Mouse (Mus musculus) limb, embryonic 14.5 days (tissue): ENCODE data around the gene 1700040F15Rik. TPM values are rescaled to one million over a fixed set of nuclear protein-coding genes. Genes with fewer than 3 reads are reported as not detected.
"Not testable (repeated sequence)": the region's sequence is repeated elsewhere in the genome, so short reads cannot be mapped to it uniquely, and the experiment has no call there.

Experiments used
- ATAC-seq: fragments of 200-750 bp; cut with Nextera tagmentation; 2 replicates; pipeline ENCODE4 v1.8.0; 2017; ENCODE audit warnings: low read depth, moderate number of reproducible peaks, moderate TSS enrichment; ENCODE audit not compliant: low FRiP score
- DNase-seq: peaks from one replicate; pipeline ENCODE4 v3.0.0-alpha.2; 2015; ENCODE audit warnings: low spot score
- H3K27ac ChIP-seq: fragments of 300-500 bp; sonication (generic); replicated peaks from 2 replicates; pipeline ENCODE4 v1.5.1; 2014; ENCODE audit warnings: low read depth, mild to moderate bottlenecking, low read length, moderate library complexity, mixed read lengths
- H3K27me3 ChIP-seq: fragments of 300-500 bp; sonication (generic); 2 replicates; pipeline ENCODE4 v1.6.1; 2014; ENCODE audit warnings: low read length, mixed read lengths; ENCODE audit not compliant: control insufficient read depth, insufficient read depth
- H3K36me3 ChIP-seq: fragments of 300-500 bp; sonication (generic); 2 replicates; pipeline ENCODE4 v1.6.1; 2014; ENCODE audit warnings: mild to moderate bottlenecking, low read length, moderate library complexity, mixed read lengths; ENCODE audit not compliant: control insufficient read depth, insufficient read depth
- H3K4me1 ChIP-seq: fragments of 300-500 bp; sonication (generic); 2 replicates; pipeline ENCODE4 v1.6.1; 2014; ENCODE audit warnings: antibody characterized with exemption, low read length, mixed read lengths; ENCODE audit not compliant: control insufficient read depth, insufficient read depth
- H3K4me2 ChIP-seq: fragments of 300-500 bp; sonication (generic); replicated peaks from 2 replicates; pipeline ENCODE4 v1.6.1; 2014; ENCODE audit warnings: low read depth, mild to moderate bottlenecking, low read length, moderate library complexity; ENCODE audit not compliant: severe bottlenecking
- H3K4me3 ChIP-seq: fragments of 300-500 bp; sonication (generic); replicated peaks from 2 replicates; pipeline ENCODE4 v1.5.1; 2014; ENCODE audit warnings: low read length
- H3K9ac ChIP-seq: fragments of 300-500 bp; sonication (generic); 2 replicates; pipeline ENCODE4 v1.6.1; 2014; ENCODE audit warnings: mild to moderate bottlenecking, low read depth, low read length, moderate library complexity; ENCODE audit not compliant: severe bottlenecking
- H3K9me3 ChIP-seq: fragments of 300-500 bp; sonication (generic); 2 replicates; pipeline ENCODE4 v1.6.1; 2016; ENCODE audit warnings: low read length; ENCODE audit not compliant: control insufficient read depth
- WGBS: fragments of 180-500 bp; shearing (Covaris S2); extraction: QIAGEN DNeasy Blood & Tissue Kit; methylation state at CpG from one replicate; pipeline ENCODE4 v1.1.7; 2014; 5-methylcytosine and 5-hydroxymethylcytosine counted together
- polyA plus RNA-seq, 2 experiments: library from polyadenylated mRNA; depleted of rRNA in 1 of 2; stranded (reverse) in 1 of 2; unstranded in 1 of 2; fragments of >200 nt; fragmentation: Nextera tagmentation in 1 of 2; extraction: Ambion mirVana in 1 of 2; gene quantifications; 2 replicates each; pipeline versions ENCODE4 v1.2.1 to v1.2.3; 2012 to 2014

1700040F15Rik gene
- polyA plus RNA-seq (2012; rRNA removed) (not detected in 2 replicates), polyA plus RNA-seq (2014; fragmentation: Nextera tagmentation; extraction: Ambion mirVana) (not detected in 2 replicates)

- WGBS: no CpG with 5 or more reads among the region's 8 CpGs
- H3K4me1 ChIP-seq, H3K36me3 ChIP-seq, H3K4me2 ChIP-seq, H3K4me3 ChIP-seq, H3K27me3 ChIP-seq, H3K9ac ChIP-seq, H3K9me3 ChIP-seq, DNase-seq, ATAC-seq, H3K27ac ChIP-seq: not testable (repeated sequence)
Measured at GRCm38 (mm10) chrY:61101947-61102346, at the start of gene 1700040F15Rik. Gene 1700040F15Rik, plus strand, starts transcription at chrY:61102247.
